Mouse (Mus musculus) hindbrain, embryonic 11.5 days (tissue): Measurements from ENCODE around the gene Klhl11. TPM values are rescaled to one million over a fixed set of nuclear protein-coding genes. Genes with fewer than 3 reads are reported as not detected.

ENCODE experiments used
- ATAC-seq: fragments of 200-750 bp; cut with Nextera tagmentation; 2 replicates; pipeline ENCODE4 v1.8.0; 2017; ENCODE audit warnings: mild to moderate bottlenecking, moderate TSS enrichment, moderate library complexity; ENCODE audit not compliant: low FRiP score
- DNase-seq: peaks from one replicate; pipeline ENCODE4 v3.0.0-alpha.2; 2015; ENCODE audit warnings: low spot score
- H3K27ac ChIP-seq: fragments of 300-500 bp; sonication (generic); 2 replicates; pipeline ENCODE4 v1.5.1; 2014; ENCODE audit warnings: mild to moderate bottlenecking, low read depth, low read length
- H3K27me3 ChIP-seq: fragments of 300-500 bp; sonication (generic); 2 replicates; pipeline ENCODE4 v1.6.1; 2014; ENCODE audit warnings: mild to moderate bottlenecking, low read length, moderate library complexity, mixed read lengths; ENCODE audit not compliant: control insufficient read depth, insufficient read depth
- H3K36me3 ChIP-seq: fragments of 300-500 bp; sonication (generic); 2 replicates; pipeline ENCODE4 v1.6.1; 2014; ENCODE audit warnings: mild to moderate bottlenecking, low read length, moderate library complexity, mixed read lengths; ENCODE audit not compliant: control insufficient read depth, insufficient read depth
- H3K4me1 ChIP-seq: fragments of 300-500 bp; sonication (generic); replicated peaks from 2 replicates; pipeline ENCODE4 v1.6.1; 2014; ENCODE audit warnings: low read length, mixed read lengths; ENCODE audit not compliant: control insufficient read depth, insufficient read depth
- H3K4me2 ChIP-seq: fragments of 300-500 bp; sonication (generic); replicated peaks from 2 replicates; pipeline ENCODE4 v1.6.1; 2014; ENCODE audit warnings: mild to moderate bottlenecking, low read depth, low read length
- H3K4me3 ChIP-seq: fragments of 300-500 bp; sonication (generic); 2 replicates; pipeline ENCODE4 v1.5.1; 2014; ENCODE audit warnings: low read depth, low read length
- H3K9ac ChIP-seq: fragments of 300-500 bp; sonication (generic); 2 replicates; pipeline ENCODE4 v1.6.1; 2014; ENCODE audit warnings: low read depth, low read length
- H3K9me3 ChIP-seq: fragments of 300-500 bp; sonication (generic); 2 replicates; pipeline ENCODE4 v1.6.1; 2016; ENCODE audit warnings: low read length; ENCODE audit not compliant: control insufficient read depth
- WGBS: fragments of 180-500 bp; shearing (Covaris S2); extraction: QIAGEN DNeasy Blood & Tissue Kit; methylation state at CpG from one replicate; pipeline ENCODE4 v1.1.7; 2014; 5-methylcytosine and 5-hydroxymethylcytosine counted together
- polyA plus RNA-seq: library from polyadenylated mRNA; unstranded; fragments of >200 nt; fragmentation: Nextera tagmentation; extraction: Ambion mirVana; gene quantifications from 2 replicates; pipeline ENCODE4 v1.2.1, GENCODE M21; 2014

Klhl11 gene
- 13.8 and 14.9 TPM in 2 replicates for polyA plus RNA-seq

DNA sequence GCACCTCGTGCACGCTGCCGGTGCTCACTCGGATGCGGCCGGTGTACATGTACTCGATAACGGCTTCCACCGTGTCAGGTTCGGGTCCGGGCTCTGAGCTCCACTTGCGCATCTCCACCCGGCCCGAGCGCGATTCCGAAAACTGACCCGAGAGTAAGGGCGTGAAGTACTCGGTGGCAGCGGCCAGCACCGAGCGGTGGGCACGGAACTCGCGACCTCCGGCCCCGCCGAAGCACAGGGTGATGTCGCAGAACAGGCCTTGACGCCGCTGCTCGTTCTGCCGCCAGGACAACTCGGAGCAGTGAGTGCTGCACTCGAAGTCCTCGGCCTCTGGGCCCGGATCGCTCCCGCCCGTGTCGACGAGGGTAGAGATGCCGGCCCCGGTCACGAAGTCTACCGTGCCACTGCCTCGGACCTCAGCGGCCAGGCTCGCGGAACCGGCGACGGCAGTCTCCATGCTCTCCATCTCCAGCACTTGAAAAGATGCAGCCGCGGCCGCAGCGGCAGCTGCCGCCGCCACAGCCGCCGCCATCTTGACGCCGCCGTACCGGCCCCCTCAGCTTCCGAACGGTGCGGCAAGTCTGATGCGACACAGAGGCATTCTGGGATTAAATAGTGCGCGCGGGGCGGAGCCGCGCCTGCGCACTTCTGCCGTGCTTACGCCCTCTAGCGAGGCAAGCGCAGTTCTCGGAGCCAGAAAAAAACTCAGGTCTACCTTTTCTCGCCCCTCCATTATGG is at the start of gene Klhl11:
Gene Klhl11, minus strand, starts transcription at position 545 of the 738 bp plus-strand sequence.
- H3K9ac ChIP-seq = peak within 1 kb of the TSS; percentile 84
- peak; percentile 96 for DNase-seq
- peak; percentile 89 for ATAC-seq
- no peaks in the 10 kb centered on the region for H3K27me3 ChIP-seq
- H3K9me3 ChIP-seq = no peaks in the 10 kb centered on the region
- peak within 1 kb of the TSS; percentile 84 for H3K4me3 ChIP-seq
- H3K4me1 ChIP-seq = peaks cover 3% of the 10 kb centered on the region
- WGBS = 1% methylated on average over 79 of the region's 83 CpGs
- peak within 1 kb of the TSS; percentile 88 for H3K4me2 ChIP-seq
- peak within 1 kb of the TSS; percentile 80 for H3K27ac ChIP-seq
- 0 out of 2 replicates have a peak, but pooled peaks cover 9% of the 10 kb centered on the region for H3K36me3 ChIP-seq

DNA sequence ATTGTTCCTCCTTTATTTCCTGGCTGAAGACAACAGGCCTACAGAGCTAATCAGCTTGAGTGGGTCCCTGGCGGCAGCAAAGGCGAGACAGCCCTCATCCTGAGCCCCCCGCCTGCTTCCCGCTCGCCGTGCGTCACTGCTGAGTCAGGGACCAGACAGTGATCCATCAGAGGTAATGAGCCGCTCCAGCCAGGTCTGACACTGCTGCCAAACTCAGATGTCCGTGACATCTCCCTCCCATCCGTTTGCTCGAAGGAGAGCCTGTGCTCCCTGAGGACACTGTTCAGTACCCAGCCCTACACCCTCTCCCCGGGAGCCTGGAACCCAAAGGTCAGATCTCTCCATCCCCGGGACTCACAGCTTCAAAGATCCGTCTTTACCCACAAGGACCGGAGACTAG is 48.3 kb upstream of the Klhl11 start:
- Histone ChIP-seq H3K36me3 (peaks cover 21% of the 10 kb centered on the region), H3K4me3 (no peak overlapping the region), H3K4me1 (peaks cover 8% of the 10 kb centered on the region), H3K4me2 (no peak overlapping the region), H3K27me3 (no peaks in the 10 kb centered on the region), H3K9ac (no peak overlapping the region), H3K27ac (peak overlapping the region; percentile 54; the same call in 1 of the 2 replicates), H3K9me3 (no peaks in the 10 kb centered on the region)
- ATAC-seq = no peak
- 68% methylated on average over 15 of the region's 15 CpGs for WGBS
- DNase-seq = no peak

DNA sequence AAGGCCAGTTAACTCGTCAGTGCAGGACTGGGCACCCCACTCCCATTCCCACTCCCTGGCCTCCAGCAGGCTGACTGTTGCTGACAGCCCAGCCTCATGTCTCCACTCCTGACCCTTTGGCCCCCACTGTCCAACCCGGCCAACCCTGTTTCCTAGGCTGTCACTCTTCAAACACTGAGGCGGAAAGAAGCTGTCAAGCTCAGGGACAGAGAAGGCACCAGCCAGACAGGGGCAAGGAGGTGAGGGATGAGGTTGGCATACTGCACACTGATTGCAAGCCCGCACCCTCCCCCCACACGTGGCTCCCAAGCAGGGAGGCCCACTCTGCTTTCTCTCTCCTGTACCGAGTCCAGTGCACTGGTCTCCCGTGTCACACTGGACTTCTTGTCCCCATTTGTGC is 46.6 kb upstream of the Klhl11 start:
- Histone ChIP-seq H3K36me3 (peaks cover 27% of the 10 kb centered on the region), H3K4me3 (no peak overlapping the region), H3K9me3 (no peaks in the 10 kb centered on the region), H3K9ac (no peak overlapping the region), H3K4me2 (no peak overlapping the region), H3K27ac (no peak overlapping the region), H3K4me1 (no peaks in the 10 kb centered on the region), H3K27me3 (no peaks in the 10 kb centered on the region)
- 80% methylated on average over 7 of the region's 7 CpGs for WGBS
- no peak for DNase-seq
- ATAC-seq = no peak

DNA sequence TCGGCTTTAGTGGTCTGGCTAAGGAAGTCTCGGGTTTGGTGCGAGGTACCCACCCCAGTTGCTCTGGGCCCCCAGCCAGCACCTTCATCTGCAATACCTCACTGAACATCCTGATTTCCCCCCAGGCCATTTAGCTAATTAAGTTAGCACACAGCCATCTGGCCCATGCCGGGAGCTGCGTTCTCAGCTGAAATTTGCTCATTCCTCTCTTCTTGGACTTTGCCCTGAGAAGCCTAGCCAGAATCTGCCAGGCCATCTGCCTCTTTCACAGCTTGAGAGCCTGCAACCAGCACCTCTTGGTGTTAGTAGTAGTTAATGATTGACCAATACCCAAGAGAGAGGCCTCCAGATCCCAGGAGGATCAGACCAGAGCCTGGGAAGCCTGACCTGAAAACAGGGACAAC is 45.6 kb upstream of the Klhl11 start:
- DNase-seq = no peak
- no peak overlapping the region for H3K4me2 ChIP-seq
- no peaks in the 10 kb centered on the region for H3K27me3 ChIP-seq
- WGBS = 72% methylated on average over 5 of the region's 5 CpGs
- H3K36me3 ChIP-seq = peaks cover 30% of the 10 kb centered on the region
- no peak overlapping the region for H3K9ac ChIP-seq
- no peak overlapping the region for H3K4me3 ChIP-seq
- no peak overlapping the region for H3K27ac ChIP-seq
- H3K4me1 ChIP-seq = no peaks in the 10 kb centered on the region
- ATAC-seq = no peak
- H3K9me3 ChIP-seq = no peaks in the 10 kb centered on the region

DNA sequence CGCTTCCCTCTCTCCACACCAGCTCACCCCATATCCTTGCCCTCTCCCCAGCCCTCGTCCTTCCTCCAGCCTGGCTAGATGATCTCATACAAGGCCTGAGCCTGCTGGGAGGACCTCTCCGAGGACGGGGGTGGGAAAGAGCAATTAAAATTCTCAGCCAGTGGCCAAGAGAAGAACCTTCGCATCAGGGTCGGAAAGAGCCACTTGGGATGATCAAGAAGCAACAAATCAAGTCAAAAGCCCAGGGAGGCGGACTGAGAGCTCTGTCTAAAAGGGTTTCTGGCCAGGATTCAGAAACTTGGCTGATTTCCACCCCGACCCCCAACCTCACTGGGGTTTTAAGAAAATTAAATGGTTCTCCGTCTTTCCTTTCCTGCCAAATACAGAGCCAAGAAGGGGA is 43.8 kb upstream of the Klhl11 start:
- Histone ChIP-seq H3K4me3 (no peak overlapping the region), H3K27ac (no peak overlapping the region)
- 89% methylated on average over 9 of the region's 9 CpGs for WGBS

DNA sequence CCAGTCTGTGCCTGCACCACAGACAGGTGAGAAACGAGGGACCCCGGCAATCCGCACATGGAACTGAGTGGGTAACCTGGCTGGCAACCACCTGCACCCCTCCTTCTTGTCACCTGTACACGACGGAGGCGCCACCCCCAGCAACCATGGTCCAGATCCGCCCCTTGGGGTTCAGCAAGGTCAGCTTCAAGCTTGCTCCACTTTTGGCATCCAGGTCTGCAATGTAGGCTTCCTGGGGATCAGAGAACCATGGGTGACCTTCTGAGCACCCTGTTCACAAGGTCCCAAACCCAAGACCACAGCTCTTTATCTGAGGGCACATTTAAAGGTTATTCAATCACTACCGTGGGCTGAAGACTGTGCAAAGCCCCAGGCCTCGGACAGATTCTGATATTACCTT is 43.2 kb upstream of the Klhl11 start:
- no peaks in the 10 kb centered on the region for H3K27me3 ChIP-seq
- DNase-seq (no peak), ATAC-seq (no peak)
- H3K9ac ChIP-seq = no peak overlapping the region
- H3K4me2 ChIP-seq = no peak overlapping the region
- H3K9me3 ChIP-seq = no peaks in the 10 kb centered on the region
- H3K27ac ChIP-seq = no peak overlapping the region
- H3K4me3 ChIP-seq = no peak overlapping the region
- H3K4me1 ChIP-seq = no peaks in the 10 kb centered on the region
- WGBS = 92% methylated on average over 9 of the region's 9 CpGs
- H3K36me3 ChIP-seq = peaks cover 25% of the 10 kb centered on the region

More for the DNA sequence above, 43.8 kb upstream of the Klhl11 start:
- peaks cover 28% of the 10 kb centered on the region for H3K36me3 ChIP-seq
- H3K4me2 ChIP-seq = no peak overlapping the region
- H3K9me3 ChIP-seq = no peaks in the 10 kb centered on the region
- ATAC-seq = no peak
- no peak for DNase-seq
- H3K27me3 ChIP-seq = no peaks in the 10 kb centered on the region
- no peaks in the 10 kb centered on the region for H3K4me1 ChIP-seq
- H3K9ac ChIP-seq = no peak overlapping the region

DNA sequence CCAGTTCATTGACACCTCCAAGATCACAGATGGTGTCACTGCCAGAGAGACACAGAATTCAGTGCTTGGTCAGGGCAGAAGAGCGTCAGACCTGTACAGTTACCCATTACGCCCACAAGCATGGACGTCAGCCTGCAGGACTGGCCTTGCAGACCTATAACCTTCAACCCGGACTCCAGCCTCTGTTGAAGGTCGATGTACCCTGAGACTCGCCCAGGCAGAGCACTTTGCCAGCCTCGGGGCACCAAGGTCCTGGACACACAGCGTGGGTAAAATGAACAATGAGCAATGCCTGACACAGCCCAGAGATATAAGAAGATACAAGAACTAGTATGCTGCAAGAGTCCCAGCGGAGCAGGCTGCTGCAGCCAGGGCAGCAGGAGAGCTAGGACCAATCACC is 42.5 kb upstream of the Klhl11 start:
- no peak overlapping the region for H3K27ac ChIP-seq
- no peak for DNase-seq
- no peaks in the 10 kb centered on the region for H3K4me1 ChIP-seq
- ATAC-seq = no peak
- H3K27me3 ChIP-seq = no peaks in the 10 kb centered on the region
- H3K4me3 ChIP-seq = no peak overlapping the region
- no peaks in the 10 kb centered on the region for H3K9me3 ChIP-seq
- no peak overlapping the region for H3K4me2 ChIP-seq
- WGBS = 93% methylated on average over 9 of the region's 9 CpGs
- H3K36me3 ChIP-seq = peaks cover 25% of the 10 kb centered on the region
- H3K9ac ChIP-seq = no peak overlapping the region

DNA sequence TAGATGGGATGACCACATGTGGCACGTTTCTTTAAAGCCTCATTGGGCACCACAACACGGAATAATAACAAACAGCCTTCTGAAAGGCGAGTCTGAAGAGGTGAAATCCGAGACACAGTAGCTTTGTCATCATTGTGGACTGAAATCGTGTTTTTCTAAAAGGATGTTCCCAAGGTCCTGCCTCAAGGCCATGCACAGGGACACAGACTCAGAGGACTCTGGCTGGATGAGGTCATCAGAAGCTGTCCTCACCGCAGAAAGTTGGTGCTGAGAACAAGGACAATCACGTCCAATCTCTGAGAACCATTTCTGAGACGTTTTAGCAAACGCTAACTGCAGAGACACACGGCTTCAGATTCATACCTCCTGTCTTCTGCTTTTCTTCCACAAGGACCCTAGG is 41.2 kb upstream of the Klhl11 start:
- H3K36me3 ChIP-seq = peaks cover 19% of the 10 kb centered on the region
- H3K27me3 ChIP-seq = no peaks in the 10 kb centered on the region
- ATAC-seq (no peak), DNase-seq (no peak)
- H3K4me2 ChIP-seq = no peak overlapping the region
- no peaks in the 10 kb centered on the region for H3K9me3 ChIP-seq
- H3K27ac ChIP-seq = no peak overlapping the region
- WGBS = 85% methylated on average over 10 of the region's 10 CpGs
- H3K9ac ChIP-seq = no peak overlapping the region
- no peak overlapping the region for H3K4me3 ChIP-seq
- H3K4me1 ChIP-seq = no peaks in the 10 kb centered on the region

DNA sequence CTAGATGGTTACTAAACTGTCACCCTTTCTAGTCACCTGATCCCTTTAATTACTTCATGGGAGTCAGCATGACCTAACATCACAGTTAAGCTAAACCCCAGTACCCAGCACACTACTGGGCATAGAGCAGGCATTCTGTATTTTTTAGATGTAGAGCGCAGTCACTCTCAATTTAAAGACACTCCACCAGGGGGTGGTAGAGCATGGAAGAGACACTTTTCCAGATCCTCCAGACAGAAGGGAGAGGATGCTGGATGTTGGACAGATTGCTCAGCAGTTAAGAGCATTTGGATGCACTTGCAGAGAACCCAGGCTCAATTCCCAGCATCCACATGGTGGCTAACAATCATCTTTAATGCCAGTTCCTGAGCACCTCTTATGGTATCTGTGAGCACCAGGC is 39.8 kb upstream of the Klhl11 start:
- Histone ChIP-seq H3K27ac (no peak overlapping the region), H3K27me3 (no peaks in the 10 kb centered on the region), H3K4me2 (no peak overlapping the region), H3K4me3 (no peak overlapping the region), H3K4me1 (no peaks in the 10 kb centered on the region), H3K9ac (no peak overlapping the region), H3K36me3 (peaks cover 19% of the 10 kb centered on the region), H3K9me3 (no peaks in the 10 kb centered on the region)
- peak; percentile 44 for DNase-seq
- 93% methylated on average over 1 of the region's 1 CpGs for WGBS
- ATAC-seq = no peak
